Mouse (Mus musculus) CH12.LX (cell line): Measurements from ENCODE around the gene Gm10160. TPM values are rescaled to one million over a fixed set of nuclear protein-coding genes. Genes with fewer than 3 reads are reported as not detected.

Source experiments
- DNase-seq: peaks from one replicate; pipeline ENCODE4 v3.0.0-alpha.2; 2013; ENCODE audit errors: extremely low read depth
- H3K27ac ChIP-seq: 2 replicates; pipeline ENCODE4 v1.5.1; 2012; ENCODE audit warnings: low read depth, mild to moderate bottlenecking, control low read depth, moderate library complexity; ENCODE audit not compliant: insufficient read depth
- H3K27me3 ChIP-seq: replicated peaks from 2 replicates; pipeline ENCODE3; 2012; ENCODE audit warnings: inconsistent platforms
- H3K36me3 ChIP-seq, 2 experiments: replicated peaks in 1 of 2; 2 replicates each; pipeline versions ENCODE3 to v1.6.1; 2012; ENCODE audit warnings: inconsistent platforms in 1 of 2, low read length in 1 of 2, mild to moderate bottlenecking in 1 of 2, mixed read lengths in 1 of 2, moderate library complexity in 1 of 2; ENCODE audit not compliant: control insufficient read depth in 1 of 2, insufficient read depth in 1 of 2
- H3K4me1 ChIP-seq, 2 experiments: 2 replicates each; pipeline ENCODE4 v1.6.1; 2012; ENCODE audit warnings: inconsistent platforms in 1 of 2, moderate library complexity in 1 of 2; ENCODE audit not compliant: insufficient read depth in 2 of 2, control insufficient read depth in 1 of 2
- H3K4me2 ChIP-seq: 2 replicates; pipeline ENCODE4 v1.6.1; 2012; ENCODE audit warnings: low read depth, mild to moderate bottlenecking, control low read depth; ENCODE audit not compliant: poor library complexity, insufficient read depth, severe bottlenecking
- H3K4me3 ChIP-seq, 3 experiments: fragments of 150-350 bp in 1 of 3; sonication (generic) in 1 of 3; replicated peaks in 1 of 3; 2 replicates each; pipeline versions ENCODE3 to v1.5.1; 2011 to 2012; ENCODE audit warnings: low read depth in 2 of 3, low read length in 2 of 3, mild to moderate bottlenecking in 2 of 3, moderate library complexity in 2 of 3, control low read depth in 1 of 3, improper control_type of control experiment in 1 of 3, inconsistent platforms in 1 of 3, mixed read lengths in 1 of 3; ENCODE audit not compliant: poor library complexity in 1 of 3
- H3K79me2 ChIP-seq: replicated peaks from 2 replicates; pipeline ENCODE4 v1.6.1; 2012; ENCODE audit warnings: mild to moderate bottlenecking, moderate library complexity; ENCODE audit not compliant: control insufficient read depth, poor library complexity, insufficient read depth, severe bottlenecking; ENCODE audit errors: extremely low read depth
- H3K9ac ChIP-seq: 2 replicates; pipeline ENCODE4 v1.6.1; 2012; ENCODE audit warnings: low read depth, mild to moderate bottlenecking, control low read depth, moderate library complexity; ENCODE audit not compliant: insufficient read depth
- H3K9me3 ChIP-seq: replicated peaks from 2 replicates; pipeline ENCODE3; 2012; ENCODE audit warnings: low read length, inconsistent platforms, mixed read lengths
- CHD1 ChIP-seq: IDR thresholded peaks from 2 replicates; pipeline ENCODE4 v1.6.1; 2012; ENCODE audit warnings: low read depth, low read length, improper control_type of control experiment, inconsistent platforms
- E2F4 ChIP-seq: IDR thresholded peaks from 2 replicates; pipeline ENCODE4 v1.6.1; 2011; ENCODE audit warnings: low read depth, low read length, improper control_type of control experiment; ENCODE audit not compliant: insufficient replicate concordance
- ELF1 ChIP-seq: IDR thresholded peaks from 2 replicates; pipeline ENCODE4 v1.6.1; 2014; ENCODE audit warnings: low read depth, mild to moderate bottlenecking, inconsistent platforms, low read length, improper control_type of control experiment
- ETS1 ChIP-seq: conservative IDR thresholded peaks from 2 replicates; pipeline ENCODE4 v1.6.1; 2012; ENCODE audit warnings: low read depth, mild to moderate bottlenecking, inconsistent platforms, low read length, improper control_type of control experiment, moderate library complexity
- GABPA ChIP-seq: IDR thresholded peaks from 2 replicates; pipeline ENCODE4 v1.6.1; 2012; ENCODE audit warnings: low read depth, low read length, improper control_type of control experiment, inconsistent platforms; ENCODE audit not compliant: insufficient replicate concordance
- HCFC1 ChIP-seq: IDR thresholded peaks from 2 replicates; pipeline ENCODE4 v1.6.1; 2012; ENCODE audit warnings: low read depth, mild to moderate bottlenecking, inconsistent platforms, low read length, improper control_type of control experiment
- IRF4 ChIP-seq: IDR thresholded peaks from 2 replicates; pipeline ENCODE4 v1.6.1; 2014; ENCODE audit warnings: low read depth, mild to moderate bottlenecking, inconsistent platforms, low read length, improper control_type of control experiment
- JUN ChIP-seq: IDR thresholded peaks from 2 replicates; pipeline ENCODE4 v1.6.1; 2011; ENCODE audit warnings: low read depth, mild to moderate bottlenecking, low read length, improper control_type of control experiment, moderate library complexity; ENCODE audit not compliant: insufficient read depth
- JUND ChIP-seq: conservative IDR thresholded peaks from 2 replicates; pipeline ENCODE4 v1.6.1; 2011; ENCODE audit warnings: low read depth, low read length, improper control_type of control experiment
- MAFK ChIP-seq: IDR thresholded peaks from 2 replicates; pipeline ENCODE4 v1.6.1; 2011; ENCODE audit warnings: low read length, improper control_type of control experiment; ENCODE audit not compliant: insufficient replicate concordance
- MAX ChIP-seq: IDR thresholded peaks from 2 replicates; pipeline ENCODE4 v1.6.1; 2011; ENCODE audit warnings: low read length, improper control_type of control experiment
- MEF2A ChIP-seq: IDR thresholded peaks from 2 replicates; pipeline ENCODE4 v1.6.1; 2014; ENCODE audit warnings: low read depth, mild to moderate bottlenecking, inconsistent platforms, low read length, improper control_type of control experiment, borderline replicate concordance
- MYC ChIP-seq: IDR thresholded peaks from 2 replicates; pipeline ENCODE4 v1.6.1; 2011; ENCODE audit warnings: low read depth, mild to moderate bottlenecking, improper control_type of control experiment, low read length
- NELFE ChIP-seq: IDR thresholded peaks from 2 replicates; pipeline ENCODE4 v1.6.1; 2011; ENCODE audit warnings: low read depth, low read length, improper control_type of control experiment
- POLR2AphosphoS2 ChIP-seq: IDR thresholded peaks from 2 replicates; pipeline ENCODE4 v1.6.1; 2011; ENCODE audit warnings: low read depth, low read length, improper control_type of control experiment
- RAD21 ChIP-seq: IDR thresholded peaks from 2 replicates; pipeline ENCODE4 v1.6.1; 2011; ENCODE audit warnings: low read depth, mild to moderate bottlenecking, low read length, improper control_type of control experiment, moderate library complexity
- RCOR1 ChIP-seq: conservative IDR thresholded peaks from 2 replicates; pipeline ENCODE4 v1.6.1; 2012; ENCODE audit warnings: low read depth, mild to moderate bottlenecking, inconsistent platforms, low read length, improper control_type of control experiment
- SIN3A ChIP-seq: IDR thresholded peaks from 2 replicates; pipeline ENCODE4 v1.6.1; 2012; ENCODE audit warnings: low read length, improper control_type of control experiment, inconsistent platforms
- SMC3 ChIP-seq: IDR thresholded peaks from 2 replicates; pipeline ENCODE4 v1.6.1; 2011; ENCODE audit warnings: low read depth, low read length, improper control_type of control experiment
- TBP ChIP-seq: conservative IDR thresholded peaks from 2 replicates; pipeline ENCODE4 v1.6.1; 2011; ENCODE audit warnings: low read depth, low read length, improper control_type of control experiment
- TCF12 ChIP-seq: IDR thresholded peaks from 2 replicates; pipeline ENCODE4 v1.6.1; 2014; ENCODE audit warnings: low read depth, mild to moderate bottlenecking, inconsistent platforms, low read length, improper control_type of control experiment
- USF1 ChIP-seq: IDR thresholded peaks from 2 replicates; pipeline ENCODE4 v1.6.1; 2014; ENCODE audit warnings: low read depth, mild to moderate bottlenecking, inconsistent platforms, low read length, improper control_type of control experiment
- ZC3H11A ChIP-seq: IDR thresholded peaks from 2 replicates; pipeline ENCODE4 v1.6.1; 2012; ENCODE audit warnings: low read depth, mild to moderate bottlenecking, inconsistent platforms, low read length, improper control_type of control experiment
- ZKSCAN1 ChIP-seq: IDR thresholded peaks from 2 replicates; pipeline ENCODE4 v1.6.1; 2012; ENCODE audit warnings: low read depth, inconsistent platforms, low read length, improper control_type of control experiment, borderline replicate concordance
- ZMIZ1 ChIP-seq: IDR thresholded peaks from 2 replicates; pipeline ENCODE4 v1.6.1; 2012; ENCODE audit warnings: low read depth, mild to moderate bottlenecking, inconsistent platforms, low read length, improper control_type of control experiment
- dilution Hi-C: fragments of 300-500 bp; cut with MboI; formaldehyde crosslinking; loops from 2 replicates; pipeline ENCODE4 v1.14.3; 2020; ENCODE audit warnings: low sequenced_read_pairs; ENCODE audit not compliant: extremely low pct_unique_long_range_greater_than_20kb, extremely low pct_ligation_motif_present
- in situ Hi-C: fragments of 300-500 bp; cut with MboI; formaldehyde crosslinking; loops from 3 replicates; pipeline ENCODE4 v1.14.3; 2019; ENCODE audit warnings: low sequenced_read_pairs, low pct_ligation_motif_present, low pct_unique_long_range_greater_than_20kb, mixed read lengths
- polyA plus RNA-seq: library from polyadenylated mRNA; unstranded; fragments of >175 nt; gene quantifications from 2 replicates; pipeline ENCODE4 v1.2.1, GENCODE M21; 2012; ENCODE audit warnings: low read depth; ENCODE audit not compliant: insufficient read length
- total RNA-seq, 2 experiments: library from RNA; depleted of rRNA; stranded (reverse); fragments of 300-350 nt in 1 of 2; fragments of >200 nt in 1 of 2; gene quantifications; 2 replicates each; pipeline ENCODE4 v1.2.3; 2012 to 2014

The Gm10160 gene
- total and polyA plus RNA-seq, 3 experiments: not detected

GRCm38 (mm10) chr7:81867231-81867930 is 11.8 kb upstream of the Gm10160 start:
- Histone ChIP-seq H3K27me3 (no peaks in the 10 kb centered on the region), H3K36me3 (no peaks in the 10 kb centered on the region), H3K4me3 (no peak overlapping the region), H3K4me1 (peaks cover 6 to 38% of the 10 kb centered on the region in 2 experiments), H3K27ac (no peak overlapping the region), H3K4me2 (no peak overlapping the region), H3K79me2 (no peaks in the 10 kb centered on the region)
- no peak for DNase-seq
- in situ Hi-C loops: no loop called here
- TF ChIP-seq NELFE (no peak), JUN (no peak), CHD1 (no peak)
- TF ChIP-seq, all 38 proteins: peak for 0
- dilution Hi-C loops: no loop called here
- Histone ChIP-seq H3K9me3 (no peaks in the 10 kb centered on the region), H3K9ac (no peak overlapping the region)

GRCm38 (mm10) chr7:81865937-81866336 is 10.3 kb upstream of the Gm10160 start:
- in situ Hi-C loops: no loop called here
- Histone ChIP-seq H3K27me3 (no peaks in the 10 kb centered on the region), H3K36me3 (no peaks in the 10 kb centered on the region), H3K4me2 (no peak overlapping the region), H3K4me1 (peaks cover 8 to 51% of the 10 kb centered on the region in 2 experiments), H3K4me3 (no peak overlapping the region), H3K79me2 (no peaks in the 10 kb centered on the region), H3K27ac (no peak overlapping the region), H3K9ac (no peak overlapping the region), H3K9me3 (no peaks in the 10 kb centered on the region)
- dilution Hi-C loops: no loop called here
- TF ChIP-seq HCFC1 (no peak), MYC (no peak), NELFE (no peak), ZC3H11A (no peak), ZKSCAN1 (no peak), USF1 (no peak), MAX (no peak), TCF12 (no peak), ETS1 (no peak)
- no peak for DNase-seq

GRCm38 (mm10) chr7:81864552-81864951 is 9.0 kb upstream of the Gm10160 start:
- H3K79me2 ChIP-seq: no peaks in the 10 kb centered on the region
- H3K4me3 ChIP-seq: no peak overlapping the region
- H3K27ac ChIP-seq: no peak overlapping the region
- no peaks in the 10 kb centered on the region for H3K36me3 ChIP-seq
- no peaks in the 10 kb centered on the region for H3K9me3 ChIP-seq
- dilution Hi-C loops (no loop called here), in situ Hi-C loops (no loop called here)
- H3K4me2 ChIP-seq: 0 out of 2 replicates have a peak overlapping the region, but pooled peaks have one; percentile 19
- peaks cover 18 to 61% of the 10 kb centered on the region in 2 experiments for H3K4me1 ChIP-seq
- H3K9ac ChIP-seq: no peak overlapping the region
- H3K27me3 ChIP-seq: peaks cover 1% of the 10 kb centered on the region
- DNase-seq: peak; percentile 41
- TF ChIP-seq POLR2AphosphoS2: no peak
- peak; percentile 53 for TF ChIP-seq TCF12
- peak; percentile 75; the same call in 1 of the 2 replicates for TF ChIP-seq RCOR1
- TF ChIP-seq E2F4: no peak
- TF ChIP-seq IRF4: peak; percentile 96
- TF ChIP-seq MAFK: no peak
- TF ChIP-seq ZMIZ1: no peak
- TF ChIP-seq SIN3A: peak; percentile 36; the same call in 1 of the 2 replicates
- no peak for TF ChIP-seq SMC3
- TF ChIP-seq MAX: no peak
- TF ChIP-seq ELF1: no peak
- no peak for TF ChIP-seq RAD21
- TF ChIP-seq GABPA: no peak
- TF ChIP-seq ZC3H11A: no peak
- peak; percentile 41; the same call in 1 of the 2 replicates for TF ChIP-seq MEF2A
- TF ChIP-seq TBP: no peak
- TF ChIP-seq JUND: no peak; the same call in 1 of the 2 replicates
